Mouse (Mus musculus) small intestine, adult 2 months (tissue): ENCODE measurements around the gene Itsn1. TPM values are rescaled to one million over a fixed set of nuclear protein-coding genes. Genes with fewer than 3 reads are reported as not detected.

Experiments
- H3K27ac ChIP-seq: fragments of 200-500 bp; 2 replicates; pipeline ENCODE4 v1.5.1; 2012; ENCODE audit warnings: low read depth, low read length, control low read depth, inconsistent platforms; ENCODE audit not compliant: insufficient read depth
- H3K27me3 ChIP-seq: fragments of 200-500 bp; 2 replicates; pipeline ENCODE4 v1.6.1; 2012; ENCODE audit warnings: mild to moderate bottlenecking, moderate library complexity, low read length, inconsistent platforms; ENCODE audit not compliant: control insufficient read depth, insufficient read depth
- H3K36me3 ChIP-seq: fragments of 200-500 bp; 2 replicates; pipeline ENCODE4 v1.6.1; 2012; ENCODE audit warnings: mild to moderate bottlenecking, low read length, control low read depth, inconsistent platforms; ENCODE audit not compliant: control insufficient read depth, insufficient read depth
- H3K4me1 ChIP-seq: fragments of 200-500 bp; 2 replicates; pipeline ENCODE4 v1.6.1; 2012; ENCODE audit warnings: low read length, inconsistent platforms, mixed read lengths; ENCODE audit not compliant: control insufficient read depth, insufficient read depth, insufficient read length
- H3K4me3 ChIP-seq: fragments of 200-500 bp; 2 replicates; pipeline ENCODE4 v1.5.1; 2012; ENCODE audit warnings: low read depth, mild to moderate bottlenecking, control low read depth, inconsistent platforms, low read length, moderate library complexity
- CTCF ChIP-seq: fragments of 200-500 bp; IDR thresholded peaks from 2 replicates; pipeline ENCODE4 v1.5.1; 2012; ENCODE audit warnings: low read depth, mild to moderate bottlenecking, control low read depth, inconsistent platforms, low read length, moderate library complexity, mixed read lengths; ENCODE audit not compliant: insufficient replicate concordance, insufficient read length; ENCODE audit errors: extremely low read depth
- POLR2A ChIP-seq: fragments of 200-500 bp; IDR thresholded peaks from 2 replicates; pipeline ENCODE4 v1.6.1; 2012; ENCODE audit warnings: low read depth, mild to moderate bottlenecking, control low read depth, inconsistent platforms, low read length, moderate library complexity
- WGBS: fragments of 180-500 bp; shearing (Covaris S2); methylation state at CpG from one replicate; pipeline ENCODE4 v1.1.7; 2018; 5-methylcytosine and 5-hydroxymethylcytosine counted together
- polyA plus RNA-seq: library from polyadenylated mRNA; depleted of rRNA; stranded (reverse); fragments of >200 nt; gene quantifications from 2 replicates; pipeline ENCODE4 v1.2.3, GENCODE M21; 2012

The Itsn1 gene
- polyA plus RNA-seq, 1 experiment, result 15.6 TPM

GRCm38 (mm10) chr16:91786425-91786824 is 57.3 kb downstream of the Itsn1 start:
- no peaks in the 10 kb centered on the region for H3K4me1 ChIP-seq
- no peak overlapping the region for H3K27ac ChIP-seq
- H3K4me3 ChIP-seq, result no peak overlapping the region
- TF ChIP-seq CTCF, result no peak
- no peak for TF ChIP-seq POLR2A
- 0 out of 2 replicates have a peak, but pooled peaks cover 5% of the 10 kb centered on the region for H3K36me3 ChIP-seq
- 49% methylated on average over 10 of the region's 10 CpGs for WGBS
- H3K27me3 ChIP-seq, result no peaks in the 10 kb centered on the region

- no peak overlapping the region for H3K27ac ChIP-seq
- 60% methylated on average over 6 of the region's 6 CpGs for WGBS
- TF ChIP-seq POLR2A (no peak), CTCF (no peak)
- no peak overlapping the region for H3K4me3 ChIP-seq
- H3K36me3 ChIP-seq, result peaks cover 6% of the 10 kb centered on the region; the same call in 1 of the 2 replicates
- H3K4me1 ChIP-seq, result no peaks in the 10 kb centered on the region
- H3K27me3 ChIP-seq, result no peaks in the 10 kb centered on the region
Measured at GRCm38 (mm10) chr16:91789728-91790127, 60.6 kb downstream of the Itsn1 start.

DNA sequence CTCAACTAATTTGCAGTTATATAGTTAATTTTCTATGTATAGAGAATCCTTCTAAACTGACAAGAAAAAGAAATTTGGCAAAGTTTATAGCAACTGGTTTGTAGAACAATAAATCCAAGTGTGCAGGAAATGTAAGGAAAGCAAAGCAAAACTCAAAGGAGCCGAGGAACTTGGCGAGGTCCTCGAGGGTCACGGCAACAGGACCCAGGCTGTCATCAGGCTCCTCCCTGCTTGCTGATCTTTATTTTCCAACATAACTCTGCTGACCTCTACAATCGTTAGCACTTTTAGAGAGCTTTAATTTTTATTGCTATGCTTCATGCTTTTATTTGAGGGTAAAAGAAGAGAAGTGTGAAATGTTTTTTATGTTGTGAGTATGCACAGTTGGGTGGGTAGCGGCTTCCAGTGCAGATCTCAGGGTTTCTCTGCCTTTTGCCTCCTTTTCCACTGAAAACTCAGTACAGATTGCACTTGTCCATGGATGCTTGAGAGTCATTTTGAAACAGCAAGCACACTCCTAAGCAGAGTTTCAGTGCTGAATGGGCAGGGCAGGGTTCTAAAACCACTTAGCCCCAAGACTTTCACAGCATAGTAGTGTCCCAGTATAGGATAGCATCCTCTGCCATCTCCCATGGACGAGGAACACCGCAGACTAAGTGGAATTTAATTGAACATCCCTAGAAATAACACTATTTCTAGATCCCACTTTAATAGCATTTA is 63.6 kb downstream of the Itsn1 start:
- no peak overlapping the region for H3K27ac ChIP-seq
- 83% methylated on average over 8 of the region's 8 CpGs for WGBS
- H3K36me3 ChIP-seq, result peaks cover 8% of the 10 kb centered on the region; the same call in 1 of the 2 replicates
- no peaks in the 10 kb centered on the region for H3K4me1 ChIP-seq
- no peak overlapping the region for H3K4me3 ChIP-seq
- no peaks in the 10 kb centered on the region for H3K27me3 ChIP-seq
- TF ChIP-seq CTCF, result no peak

- Histone ChIP-seq H3K27me3 (no peaks in the 10 kb centered on the region), H3K4me1 (no peaks in the 10 kb centered on the region), H3K4me3 (no peak overlapping the region), H3K27ac (no peak overlapping the region), H3K36me3 (peaks cover 7% of the 10 kb centered on the region; the same call in 1 of the 2 replicates)
- WGBS, result 82% methylated on average over 13 of the region's 13 CpGs
- TF ChIP-seq POLR2A (no peak), CTCF (no peak)
Measured at GRCm38 (mm10) chr16:91793507-91794278, 64.6 kb downstream of the Itsn1 start.

DNA sequence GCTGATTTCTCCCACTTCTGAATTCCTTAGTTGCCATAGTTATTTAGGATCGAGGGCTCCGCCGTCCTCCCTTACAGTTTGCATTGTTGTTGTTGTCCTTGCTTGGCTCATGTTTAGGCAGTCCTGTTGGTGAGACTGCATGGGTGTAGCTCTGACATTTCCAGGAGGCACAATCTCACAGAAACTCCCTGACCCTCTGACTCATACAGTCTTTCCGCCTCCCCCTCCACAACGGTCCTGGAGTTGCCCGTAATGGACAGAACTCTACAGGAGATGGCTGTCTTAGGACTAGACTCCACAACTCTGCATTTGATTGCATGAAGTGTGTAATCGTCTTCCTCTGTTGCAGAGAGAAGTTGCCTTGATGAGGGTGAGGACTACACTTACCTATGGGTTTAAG is 65.2 kb downstream of the Itsn1 start:
- Histone ChIP-seq H3K27me3 (no peaks in the 10 kb centered on the region), H3K4me1 (no peaks in the 10 kb centered on the region), H3K36me3 (peaks cover 7% of the 10 kb centered on the region; the same call in 1 of the 2 replicates), H3K4me3 (no peak overlapping the region), H3K27ac (no peak overlapping the region)
- 93% methylated on average over 7 of the region's 7 CpGs for WGBS
- TF ChIP-seq CTCF (no peak), POLR2A (no peak)

- H3K27ac ChIP-seq, result no peak overlapping the region
- no peak for TF ChIP-seq POLR2A
- no peak for TF ChIP-seq CTCF
- H3K27me3 ChIP-seq, result no peaks in the 10 kb centered on the region
- no peak overlapping the region for H3K4me3 ChIP-seq
- H3K36me3 ChIP-seq, result peaks cover 7% of the 10 kb centered on the region; the same call in 1 of the 2 replicates
- 86% methylated on average over 2 of the region's 2 CpGs for WGBS
- no peaks in the 10 kb centered on the region for H3K4me1 ChIP-seq
Measured at GRCm38 (mm10) chr16:91795044-91795443, 66.0 kb downstream of the Itsn1 start.

GRCm38 (mm10) chr16:91795606-91796005 is 66.5 kb downstream of the Itsn1 start:
- WGBS, result 90% methylated on average over 9 of the region's 9 CpGs
- Histone ChIP-seq H3K4me1 (no peaks in the 10 kb centered on the region), H3K4me3 (no peak overlapping the region), H3K27me3 (no peaks in the 10 kb centered on the region), H3K36me3 (peaks cover 7% of the 10 kb centered on the region; the same call in 1 of the 2 replicates), H3K27ac (no peak overlapping the region)
- TF ChIP-seq CTCF, result no peak
- no peak for TF ChIP-seq POLR2A
